Mouse (Mus musculus) embryo, embryonic 9.5 days (tissue): ENCODE data around the gene Usp2.

Source experiments
- DNase-seq: peaks from one replicate; pipeline ENCODE4 v3.0.0-alpha.2; 2017; ENCODE audit errors: extremely low spot score

Usp2 gene

GRCm38 (mm10) chr9:44046426-44046825 lies 20.4 kb upstream of the Usp2 start:
- DNase-seq, result no peak

- DNase-seq, result no peak
Observed at GRCm38 (mm10) chr9:44047071-44047470, 19.8 kb upstream of the Usp2 start.

- DNase-seq, result no peak
Observed at GRCm38 (mm10) chr9:44047571-44048490, 19.0 kb upstream of the Usp2 start.

- no peak for DNase-seq
Observed at GRCm38 (mm10) chr9:44048541-44049380, 18.1 kb upstream of the Usp2 start.

GRCm38 (mm10) chr9:44049381-44050165 lies 17.2 kb upstream of the Usp2 start:
- DNase-seq, result no peak

- DNase-seq, result no peak
Observed at GRCm38 (mm10) chr9:44052855-44053254, 14.0 kb upstream of the Usp2 start.

- DNase-seq, result no peak
Observed at GRCm38 (mm10) chr9:44053936-44054335, 12.9 kb upstream of the Usp2 start.

GRCm38 (mm10) chr9:44058606-44059005 lies 8.2 kb upstream of the Usp2 start:
- no peak for DNase-seq

- no peak for DNase-seq
Observed at GRCm38 (mm10) chr9:44065177-44065576, 1.6 kb upstream of the Usp2 start.

- peak; percentile 38 for DNase-seq
Observed at GRCm38 (mm10) chr9:44067241-44067959, 579 bp downstream of the Usp2 start.

GRCm38 (mm10) chr9:44067960-44068330 lies 1.1 kb downstream of the Usp2 start:
- DNase-seq, result no peak

GRCm38 (mm10) chr9:44069252-44069651 lies 2.4 kb downstream of the Usp2 start:
- DNase-seq, result peak; percentile 26

GRCm38 (mm10) chr9:44070113-44070843 lies 3.5 kb downstream of the Usp2 start:
- DNase-seq, result no peak

GRCm38 (mm10) chr9:44070844-44071231 lies 4.0 kb downstream of the Usp2 start:
- peak; percentile 32 for DNase-seq

- peak; percentile 70 for DNase-seq
Observed at GRCm38 (mm10) chr9:44071914-44072598, 5.2 kb downstream of the Usp2 start.

- DNase-seq, result peak; percentile 37
Observed at GRCm38 (mm10) chr9:44072599-44072915, 5.7 kb downstream of the Usp2 start.

- peak; percentile 20 for DNase-seq
Observed at GRCm38 (mm10) chr9:44073115-44073514, 6.3 kb downstream of the Usp2 start.

- DNase-seq, result peak; percentile 24
Observed at GRCm38 (mm10) chr9:44074395-44075275, 7.8 kb downstream of the Usp2 start.
